Mouse (Mus musculus) erythroblast, embryonic 14.5 days (primary cell): Measurements from ENCODE around the gene Rps12-ps3. TPM values are rescaled to one million over a fixed set of nuclear protein-coding genes. Genes with fewer than 3 reads are reported as not detected.

ENCODE experiments used
- H3K27me3 ChIP-seq: 2 replicates; pipeline ENCODE4 v1.6.1; 2012; ENCODE audit warnings: inconsistent platforms; ENCODE audit not compliant: control insufficient read depth
- H3K36me3 ChIP-seq: 2 replicates; pipeline ENCODE4 v1.6.1; 2012; ENCODE audit warnings: mild to moderate bottlenecking, inconsistent platforms; ENCODE audit not compliant: control insufficient read depth
- H3K4me1 ChIP-seq: 2 replicates; pipeline ENCODE4 v1.6.1; 2012; ENCODE audit warnings: inconsistent platforms; ENCODE audit not compliant: control insufficient read depth
- H3K4me3 ChIP-seq: replicated peaks from 2 replicates; pipeline ENCODE3; 2012; ENCODE audit warnings: moderate library complexity, mild to moderate bottlenecking, inconsistent platforms
- H3K9me3 ChIP-seq: 2 replicates; pipeline ENCODE4 v1.6.1; 2012; ENCODE audit warnings: low read length, inconsistent platforms, mixed read lengths; ENCODE audit not compliant: control insufficient read depth
- GATA1 ChIP-seq: IDR thresholded peaks from 2 replicates; pipeline ENCODE4 v1.6.1; 2012; ENCODE audit warnings: low read length, inconsistent platforms, mixed read lengths
- TAL1 ChIP-seq: IDR thresholded peaks from 3 replicates; pipeline ENCODE4 v1.6.1; 2012; ENCODE audit warnings: low read length, inconsistent platforms, mixed read lengths
- polyA plus RNA-seq: library from polyadenylated mRNA; stranded (reverse); fragments of >175 nt; gene quantifications from 2 replicates; pipeline ENCODE4 v1.2.3, GENCODE M21; 2012

The Rps12-ps3 gene
- polyA plus RNA-seq, 1 experiment = 3.5 TPM

GRCm38 (mm10) chr19:59360486-59360896, 38.4 kb downstream of the Rps12-ps3 start:
- H3K4me3 ChIP-seq = peak overlapping the region; percentile 34
- no peaks in the 10 kb centered on the region for H3K9me3 ChIP-seq
- H3K36me3 ChIP-seq = no peaks in the 10 kb centered on the region; the same call in 1 of the 2 replicates
- no peaks in the 10 kb centered on the region for H3K27me3 ChIP-seq
- H3K4me1 ChIP-seq = peaks cover 98% of the 10 kb centered on the region
- TF ChIP-seq TAL1 (peak; percentile 50; the same call in 2 of the 3 replicates), GATA1 (peak; percentile 47; the same call in 1 of the 2 replicates)

- Histone ChIP-seq H3K4me1 (peaks cover 81% of the 10 kb centered on the region), H3K36me3 (no peaks in the 10 kb centered on the region; the same call in 1 of the 2 replicates), H3K9me3 (no peaks in the 10 kb centered on the region), H3K4me3 (no peak overlapping the region), H3K27me3 (no peaks in the 10 kb centered on the region)
- TF ChIP-seq GATA1 (no peak), TAL1 (no peak)
Measured at GRCm38 (mm10) chr19:59362646-59363045, 40.6 kb downstream of the Rps12-ps3 start.

- H3K9me3 ChIP-seq = no peaks in the 10 kb centered on the region
- no peak for TF ChIP-seq TAL1
- TF ChIP-seq GATA1 = no peak
- no peak overlapping the region for H3K4me3 ChIP-seq
- H3K4me1 ChIP-seq = peaks cover 73% of the 10 kb centered on the region
- H3K36me3 ChIP-seq = no peaks in the 10 kb centered on the region; the same call in 1 of the 2 replicates
- peaks cover 3% of the 10 kb centered on the region for H3K27me3 ChIP-seq
Measured at GRCm38 (mm10) chr19:59363666-59364065, 41.6 kb downstream of the Rps12-ps3 start.

- Histone ChIP-seq H3K36me3 (no peaks in the 10 kb centered on the region; the same call in 1 of the 2 replicates), H3K4me3 (no peak overlapping the region), H3K4me1 (peaks cover 43% of the 10 kb centered on the region), H3K9me3 (no peaks in the 10 kb centered on the region; the same call in 1 of the 2 replicates), H3K27me3 (peaks cover 3% of the 10 kb centered on the region)
- no peak for TF ChIP-seq TAL1
- no peak for TF ChIP-seq GATA1
Measured at GRCm38 (mm10) chr19:59366724-59367123, 44.6 kb downstream of the Rps12-ps3 start.

- Histone ChIP-seq H3K27me3 (peaks cover 3% of the 10 kb centered on the region), H3K36me3 (no peaks in the 10 kb centered on the region; the same call in 1 of the 2 replicates), H3K4me3 (no peak overlapping the region), H3K4me1 (peaks cover 31% of the 10 kb centered on the region), H3K9me3 (peaks cover 2% of the 10 kb centered on the region; the same call in 1 of the 2 replicates)
- no peak for TF ChIP-seq GATA1
- TF ChIP-seq TAL1 = no peak
Measured at GRCm38 (mm10) chr19:59367892-59368291, 45.8 kb downstream of the Rps12-ps3 start.

- Histone ChIP-seq H3K9me3 (peaks cover 2% of the 10 kb centered on the region; the same call in 1 of the 2 replicates), H3K4me3 (no peak overlapping the region), H3K4me1 (peaks cover 3% of the 10 kb centered on the region), H3K36me3 (no peaks in the 10 kb centered on the region), H3K27me3 (peaks cover 16% of the 10 kb centered on the region)
- no peak for TF ChIP-seq GATA1
- TF ChIP-seq TAL1 = no peak
Measured at GRCm38 (mm10) chr19:59371016-59371415, 48.9 kb downstream of the Rps12-ps3 start.

Other genes starting within 250 kb of the Rps12-ps3 start
- gene Shtn1, start 246.2 kb upstream of the Rps12-ps3 start, polyA plus RNA-seq = not detected in 2 replicates
- gene Vax1, start 152.2 kb upstream of the Rps12-ps3 start, polyA plus RNA-seq = not detected in 2 replicates
- not detected in 2 replicates for gene Kcnk18, start 103.1 kb upstream of the Rps12-ps3 start, polyA plus RNA-seq
- gene Slc18a2, start 61.4 kb upstream of the Rps12-ps3 start, polyA plus RNA-seq = not detected in 2 replicates
- gene Pdzd8, start 23.5 kb downstream of the Rps12-ps3 start, polyA plus RNA-seq = 0.28 and 0.36 TPM in 2 replicates
- not detected in 2 replicates for gene Emx2, start 136.1 kb downstream of the Rps12-ps3 start, polyA plus RNA-seq